Mouse (Mus musculus) MEL (cell line): Measurements from ENCODE around the gene Rxfp4. TPM values are rescaled to one million over a fixed set of nuclear protein-coding genes. Genes with fewer than 3 reads are reported as not detected.

Source experiments
- DNase-seq: peaks from one replicate; pipeline ENCODE4 v3.0.0; 2011; ENCODE audit warnings: low read depth, low spot score
- H3K27ac ChIP-seq: 2 replicates; pipeline ENCODE4 v1.5.1; 2012; ENCODE audit warnings: low read depth, mild to moderate bottlenecking, control low read depth, low read length, moderate library complexity; ENCODE audit not compliant: control insufficient read depth
- H3K27me3 ChIP-seq, 2 experiments: fragments of 150-350 bp in 1 of 2; sonication (generic) in 1 of 2; 2 replicates each; pipeline ENCODE4 v1.6.1; 2012; ENCODE audit warnings: low read length in 2 of 2, mild to moderate bottlenecking in 2 of 2, improper control_type of control experiment in 1 of 2, moderate library complexity in 1 of 2; ENCODE audit not compliant: insufficient read depth in 2 of 2, control insufficient read depth in 1 of 2
- H3K36me3 ChIP-seq, 2 experiments: 2 replicates each; pipeline ENCODE4 v1.6.1; 2012 to 2014; ENCODE audit warnings: low read length in 2 of 2, improper control_type of control experiment in 1 of 2, inconsistent platforms in 1 of 2, mild to moderate bottlenecking in 1 of 2; ENCODE audit not compliant: insufficient read depth in 2 of 2, control insufficient read depth in 1 of 2
- H3K4me1 ChIP-seq, 2 experiments: fragments of 150-350 bp in 1 of 2; sonication (generic) in 1 of 2; 2 replicates each; pipeline ENCODE4 v1.6.1; 2012; ENCODE audit warnings: low read length in 2 of 2, improper control_type of control experiment in 1 of 2, mild to moderate bottlenecking in 1 of 2; ENCODE audit not compliant: insufficient read depth in 2 of 2, control insufficient read depth in 1 of 2
- H3K4me3 ChIP-seq, 2 experiments: fragments of 150-350 bp in 1 of 2; sonication (generic) in 1 of 2; 2 replicates each; pipeline ENCODE4 v1.5.1; 2012; ENCODE audit warnings: low read depth in 2 of 2, low read length in 2 of 2, mild to moderate bottlenecking in 2 of 2, moderate library complexity in 2 of 2, control low read depth in 1 of 2, improper control_type of control experiment in 1 of 2; ENCODE audit not compliant: control insufficient read depth in 1 of 2, insufficient read depth in 1 of 2
- H3K79me2 ChIP-seq: 2 replicates; pipeline ENCODE4 v1.6.1; 2012; ENCODE audit warnings: mild to moderate bottlenecking, low read length, moderate library complexity; ENCODE audit not compliant: control insufficient read depth, poor library complexity, insufficient read depth
- H3K9ac ChIP-seq: 2 replicates; pipeline ENCODE4 v1.6.1; 2012; ENCODE audit warnings: low read depth, mild to moderate bottlenecking, control low read depth, low read length, moderate library complexity; ENCODE audit not compliant: control insufficient read depth, poor library complexity, severe bottlenecking
- H3K9me3 ChIP-seq: fragments of 150-350 bp; sonication (generic); replicated peaks from 2 replicates; pipeline ENCODE4 v1.6.1; 2012; ENCODE audit warnings: mild to moderate bottlenecking, low read length, improper control_type of control experiment, moderate library complexity; ENCODE audit not compliant: insufficient read depth
- BHLHE40 ChIP-seq: IDR thresholded peaks from 2 replicates; pipeline ENCODE4 v1.6.1; 2012; ENCODE audit warnings: low read depth, mild to moderate bottlenecking, inconsistent platforms, low read length, improper control_type of control experiment, borderline replicate concordance
- CHD1 ChIP-seq: IDR thresholded peaks from 2 replicates; pipeline ENCODE4 v1.6.1; 2012; ENCODE audit warnings: low read depth, mild to moderate bottlenecking, inconsistent platforms, low read length, improper control_type of control experiment
- CHD2 ChIP-seq: IDR thresholded peaks from 2 replicates; pipeline ENCODE4 v1.6.1; 2011; ENCODE audit warnings: low read length, improper control_type of control experiment
- CTCF ChIP-seq, 3 experiments: IDR thresholded peaks in 2 of 3; conservative IDR thresholded peaks in 1 of 3; 2 replicates each; pipeline ENCODE4 v1.5.1; 2011 to 2012; ENCODE audit warnings: low read length in 3 of 3, low read depth in 2 of 3, mild to moderate bottlenecking in 2 of 3, improper control_type of control experiment in 1 of 3, inconsistent platforms in 1 of 3, mixed read lengths in 1 of 3, moderate library complexity in 1 of 3; ENCODE audit not compliant: control insufficient read depth in 1 of 3, insufficient read depth in 1 of 3, poor library complexity in 1 of 3, severe bottlenecking in 1 of 3
- E2F4 ChIP-seq: IDR thresholded peaks from 2 replicates; pipeline ENCODE4 v1.6.1; 2011; ENCODE audit warnings: low read depth, low read length, improper control_type of control experiment, borderline replicate concordance
- ELF1 ChIP-seq: IDR thresholded peaks from 2 replicates; pipeline ENCODE4 v1.6.1; 2014; ENCODE audit warnings: low read depth, mild to moderate bottlenecking, inconsistent platforms, low read length, improper control_type of control experiment, moderate library complexity
- ETS1 ChIP-seq: IDR thresholded peaks from 2 replicates; pipeline ENCODE4 v1.6.1; 2012; ENCODE audit warnings: low read depth, mild to moderate bottlenecking, inconsistent platforms, low read length, improper control_type of control experiment, moderate library complexity
- GABPA ChIP-seq: IDR thresholded peaks from 2 replicates; pipeline ENCODE4 v1.6.1; 2012; ENCODE audit warnings: low read depth, mild to moderate bottlenecking, inconsistent platforms, low read length, improper control_type of control experiment, moderate library complexity
- GATA1 ChIP-seq: IDR thresholded peaks from 2 replicates; pipeline ENCODE4 v1.6.1; 2011; ENCODE audit warnings: low read depth, low read length, improper control_type of control experiment
- HCFC1 ChIP-seq: IDR thresholded peaks from 2 replicates; pipeline ENCODE4 v1.6.1; 2012; ENCODE audit warnings: low read depth, mild to moderate bottlenecking, inconsistent platforms, low read length, improper control_type of control experiment, moderate library complexity
- JUND ChIP-seq: IDR thresholded peaks from 2 replicates; pipeline ENCODE4 v1.6.1; 2011; ENCODE audit warnings: low read depth, mild to moderate bottlenecking, improper control_type of control experiment, low read length
- KAT2A ChIP-seq: conservative IDR thresholded peaks from 2 replicates; pipeline ENCODE4 v1.6.1; 2012; ENCODE audit warnings: low read depth, low read length, improper control_type of control experiment, inconsistent platforms
- MAFK ChIP-seq: IDR thresholded peaks from 2 replicates; pipeline ENCODE4 v1.6.1; 2011; ENCODE audit warnings: low read depth, mild to moderate bottlenecking, low read length, improper control_type of control experiment, borderline replicate concordance
- MAX ChIP-seq: IDR thresholded peaks from 2 replicates; pipeline ENCODE4 v1.6.1; 2011; ENCODE audit warnings: low read length, improper control_type of control experiment
- MEF2A ChIP-seq: IDR thresholded peaks from 2 replicates; pipeline ENCODE4 v1.6.1; 2014; ENCODE audit warnings: low read depth, mild to moderate bottlenecking, inconsistent platforms, low read length, improper control_type of control experiment; ENCODE audit not compliant: poor library complexity, insufficient replicate concordance, severe bottlenecking; ENCODE audit errors: extremely low read depth
- MYB ChIP-seq: IDR thresholded peaks from 2 replicates; pipeline ENCODE4 v1.6.1; 2011; ENCODE audit warnings: mild to moderate bottlenecking, low read depth, low read length, improper control_type of control experiment
- MYC ChIP-seq: IDR thresholded peaks from 2 replicates; pipeline ENCODE4 v1.6.1; 2011; ENCODE audit warnings: low read depth, mild to moderate bottlenecking, low read length, improper control_type of control experiment, moderate library complexity
- NELFE ChIP-seq: IDR thresholded peaks from 2 replicates; pipeline ENCODE4 v1.6.1; 2011; ENCODE audit warnings: low read depth, low read length, improper control_type of control experiment
- NRF1 ChIP-seq: IDR thresholded peaks from 2 replicates; pipeline ENCODE4 v1.6.1; 2014; ENCODE audit warnings: low read depth, mild to moderate bottlenecking, inconsistent platforms, low read length, improper control_type of control experiment, moderate library complexity; ENCODE audit not compliant: poor library complexity, insufficient read depth, severe bottlenecking
- POLR2A ChIP-seq, 2 experiments: IDR thresholded peaks; 2 replicates each; pipeline ENCODE4 v1.6.1; 2011 to 2012; ENCODE audit warnings: low read length in 2 of 2, mild to moderate bottlenecking in 2 of 2, control low read depth in 1 of 2, improper control_type of control experiment in 1 of 2, low read depth in 1 of 2, moderate library complexity in 1 of 2; ENCODE audit not compliant: control insufficient read depth in 1 of 2, insufficient read depth in 1 of 2, poor library complexity in 1 of 2
- POLR2AphosphoS2 ChIP-seq: IDR thresholded peaks from 2 replicates; pipeline ENCODE4 v1.6.1; 2011; ENCODE audit warnings: low read length, improper control_type of control experiment
- POLR2AphosphoS5 ChIP-seq: IDR thresholded peaks from 2 replicates; pipeline ENCODE4 v1.6.1; 2012; ENCODE audit warnings: low read depth, borderline replicate concordance, mild to moderate bottlenecking, inconsistent platforms, low read length, moderate library complexity, mixed read lengths
- RCOR1 ChIP-seq: IDR thresholded peaks from 2 replicates; pipeline ENCODE4 v1.6.1; 2012; ENCODE audit warnings: low read depth, mild to moderate bottlenecking, inconsistent platforms, low read length, improper control_type of control experiment
- SIN3A ChIP-seq: IDR thresholded peaks from 2 replicates; pipeline ENCODE4 v1.6.1; 2012; ENCODE audit warnings: low read length, improper control_type of control experiment, inconsistent platforms
- SMC3 ChIP-seq: IDR thresholded peaks from 2 replicates; pipeline ENCODE4 v1.6.1; 2011; ENCODE audit warnings: low read depth, low read length, improper control_type of control experiment
- TAL1 ChIP-seq: IDR thresholded peaks from 2 replicates; pipeline ENCODE4 v1.6.1; 2012; ENCODE audit warnings: mild to moderate bottlenecking, inconsistent platforms, low read length, moderate library complexity, mixed read lengths
- TBP ChIP-seq: IDR thresholded peaks from 2 replicates; pipeline ENCODE4 v1.8.0; 2011; ENCODE audit warnings: low read depth, low read length, improper control_type of control experiment
- TCF12 ChIP-seq: IDR thresholded peaks from 2 replicates; pipeline ENCODE4 v1.6.1; 2014; ENCODE audit warnings: low read depth, mild to moderate bottlenecking, inconsistent platforms, low read length, improper control_type of control experiment, moderate library complexity
- UBTF ChIP-seq: IDR thresholded peaks from 2 replicates; pipeline ENCODE4 v1.6.1; 2012; ENCODE audit warnings: low read depth, mild to moderate bottlenecking, inconsistent platforms, low read length, improper control_type of control experiment, moderate library complexity, borderline replicate concordance; ENCODE audit not compliant: insufficient read depth
- USF1 ChIP-seq: IDR thresholded peaks from 2 replicates; pipeline ENCODE4 v1.6.1; 2014; ENCODE audit warnings: low read depth, mild to moderate bottlenecking, inconsistent platforms, low read length, improper control_type of control experiment, moderate library complexity
- USF2 ChIP-seq, 2 experiments: IDR thresholded peaks; 2 replicates each; pipeline ENCODE4 v1.6.1; 2011 to 2012; ENCODE audit warnings: improper control_type of control experiment in 2 of 2, low read length in 2 of 2, borderline replicate concordance in 1 of 2, inconsistent platforms in 1 of 2, low read depth in 1 of 2, mild to moderate bottlenecking in 1 of 2; ENCODE audit not compliant: insufficient read depth in 1 of 2
- ZC3H11A ChIP-seq: IDR thresholded peaks from 2 replicates; pipeline ENCODE4 v1.6.1; 2012; ENCODE audit warnings: low read depth, mild to moderate bottlenecking, inconsistent platforms, low read length, improper control_type of control experiment
- ZKSCAN1 ChIP-seq: IDR thresholded peaks from 2 replicates; pipeline ENCODE4 v1.6.1; 2012; ENCODE audit warnings: low read depth, mild to moderate bottlenecking, inconsistent platforms, low read length, improper control_type of control experiment, moderate library complexity
- ZMIZ1 ChIP-seq: IDR thresholded peaks from 2 replicates; pipeline ENCODE4 v1.6.1; 2012; ENCODE audit warnings: low read depth, mild to moderate bottlenecking, inconsistent platforms, low read length, improper control_type of control experiment, moderate library complexity
- ZNF384 ChIP-seq: IDR thresholded peaks from 2 replicates; pipeline ENCODE4 v1.6.1; 2012; ENCODE audit warnings: low read depth, mild to moderate bottlenecking, inconsistent platforms, low read length, improper control_type of control experiment
- polyA plus RNA-seq, 2 experiments: library from polyadenylated mRNA; stranded (reverse) in 1 of 2; unstranded in 1 of 2; fragments of >175 nt in 1 of 2; fragments of >200 nt in 1 of 2; gene quantifications; 2 replicates each; pipeline versions ENCODE4 v1.2.1 to v1.2.4; 2012; ENCODE audit warnings: low replicate concordance in 2 of 2, low read depth in 1 of 2; ENCODE audit not compliant: insufficient read length in 2 of 2, insufficient read depth in 1 of 2, missing spikeins in 1 of 2
- total RNA-seq: library from RNA; depleted of rRNA; stranded (reverse); fragments of 300-350 nt; gene quantifications from 2 replicates; pipeline ENCODE4 v1.2.3, GENCODE M21; 2012

The Rxfp4 gene
- total and polyA plus RNA-seq, 3 experiments: 0.06 to 0.08 TPM; not detected in 1

GRCm38 (mm10) chr3:88622113-88622940 lies 30.6 kb downstream of the Rxfp4 start:
- H3K4me1 ChIP-seq: peaks cover 38 to 55% of the 10 kb centered on the region in 2 experiments
- H3K9me3 ChIP-seq: no peaks in the 10 kb centered on the region
- no peak for TF ChIP-seq POLR2AphosphoS5
- TF ChIP-seq ZKSCAN1: no peak
- 0 out of 2 replicates have a peak, but pooled peaks have one; percentile 15 for TF ChIP-seq MYC
- TF ChIP-seq TAL1: no peak
- no peak; the same call in 1 of the 2 replicates for TF ChIP-seq HCFC1
- TF ChIP-seq ZNF384: no peak
- no peak for TF ChIP-seq MAFK
- TF ChIP-seq GABPA: 0 out of 2 replicates have a peak, but pooled peaks have one; percentile 6
- TF ChIP-seq NELFE: peak; percentile 25
- no peak for TF ChIP-seq ZC3H11A
- TF ChIP-seq RCOR1: 0 out of 2 replicates have a peak, but pooled peaks have one; percentile 38
- no peak for TF ChIP-seq NRF1
- no peak for TF ChIP-seq GATA1
- TF ChIP-seq UBTF: no peak
- TF ChIP-seq USF1: no peak
- TF ChIP-seq USF2 (IDR thresholded peaks at IDR 0.05; ENCODE audit: borderline replicate concordance in 1 of 2, insufficient read depth in 1 of 2, low read depth in 1 of 2, low read length in 2 of 2): no peak
- TF ChIP-seq SMC3: no peak; the same call in none of the 2 replicates
- TF ChIP-seq TCF12: peak; percentile 42
- TF ChIP-seq CTCF (IDR thresholded peaks at IDR 0.05 in 2 of 3, conservative IDR thresholded peaks at IDR 0.05 in 1 of 3; ENCODE audit: control insufficient read depth in 1 of 3, insufficient read depth in 1 of 3, low read depth in 2 of 3, low read length in 3 of 3, poor library complexity in 1 of 3, severe bottlenecking in 1 of 3): no peak
- peak; percentile 29 for TF ChIP-seq ELF1
- TF ChIP-seq ETS1: 0 out of 2 replicates have a peak, but pooled peaks have one; percentile 6
- TF ChIP-seq MYB: peak; percentile 2
- peak; percentile 85 for TF ChIP-seq POLR2AphosphoS2
- TF ChIP-seq JUND: no peak
- TF ChIP-seq CHD2: no peak
- TF ChIP-seq E2F4: peak; percentile 37; the same call in 1 of the 2 replicates
- TF ChIP-seq SIN3A: peak; percentile 65
- peak; percentile 92 for TF ChIP-seq CHD1
- peak; percentile 80 for TF ChIP-seq ZMIZ1
- TF ChIP-seq POLR2A (IDR thresholded peaks at IDR 0.05; ENCODE audit: control insufficient read depth in 1 of 2, insufficient read depth in 1 of 2, low read depth in 1 of 2, low read length in 2 of 2, poor library complexity in 1 of 2): peak in 1 of 2 experiments; percentile 54; a peak in 2 of 4 replicates
- TF ChIP-seq KAT2A: no peak; the same call in 1 of the 2 replicates
- TF ChIP-seq BHLHE40: no peak
- TF ChIP-seq TBP: no peak; the same call in 1 of the 2 replicates
- TF ChIP-seq MAX: peak; percentile 41; the same call in 1 of the 2 replicates
- no peak for TF ChIP-seq MEF2A

More at GRCm38 (mm10) chr3:88622113-88622940, 30.6 kb downstream of the Rxfp4 start:
- peak overlapping the region; percentile 78 to 87 for H3K4me3 ChIP-seq
- peaks cover 6 to 54% of the 10 kb centered on the region in 2 experiments for H3K36me3 ChIP-seq
- H3K27me3 ChIP-seq: no peaks in the 10 kb centered on the region
- H3K9ac ChIP-seq: peak overlapping the region; percentile 85
- H3K79me2 ChIP-seq: peaks cover 72% of the 10 kb centered on the region
- peak overlapping the region; percentile 97 for H3K27ac ChIP-seq
- DNase-seq: peak; percentile 87
